Mouse (Mus musculus) midbrain, embryonic 16.5 days (tissue): ENCODE data around the gene Wipf2. TPM values are rescaled to one million over a fixed set of nuclear protein-coding genes. Genes with fewer than 3 reads are reported as not detected.

Experiments
- ATAC-seq: fragments of 200-750 bp; cut with Nextera tagmentation; 2 replicates; pipeline ENCODE4 v1.8.0; 2017; ENCODE audit warnings: moderate TSS enrichment
- H3K27ac ChIP-seq: fragments of 300-500 bp; sonication (generic); 2 replicates; pipeline ENCODE4 v1.5.1; 2014; ENCODE audit warnings: mild to moderate bottlenecking, low read length, mixed read lengths
- H3K27me3 ChIP-seq: fragments of 300-500 bp; sonication (generic); 2 replicates; pipeline ENCODE4 v1.6.1; 2014; ENCODE audit warnings: low read depth, low read length, mixed read lengths; ENCODE audit not compliant: control insufficient read depth, insufficient read depth
- H3K36me3 ChIP-seq: fragments of 300-500 bp; sonication (generic); 2 replicates; pipeline ENCODE4 v1.6.1; 2014; ENCODE audit warnings: mild to moderate bottlenecking, low read length, moderate library complexity, mixed read lengths; ENCODE audit not compliant: control insufficient read depth, insufficient read depth
- H3K4me1 ChIP-seq: fragments of 300-500 bp; sonication (generic); 2 replicates; pipeline ENCODE4 v1.6.1; 2014; ENCODE audit warnings: mild to moderate bottlenecking, low read length, mixed read lengths; ENCODE audit not compliant: control insufficient read depth, insufficient read depth
- H3K4me2 ChIP-seq: fragments of 300-500 bp; sonication (generic); 2 replicates; pipeline ENCODE4 v1.6.1; 2014; ENCODE audit warnings: mild to moderate bottlenecking, low read length, mixed read lengths
- H3K4me3 ChIP-seq: fragments of 300-500 bp; sonication (generic); 2 replicates; pipeline ENCODE4 v1.5.1; 2014; ENCODE audit warnings: low read depth, mild to moderate bottlenecking, low read length, moderate library complexity, mixed read lengths
- H3K9ac ChIP-seq: fragments of 300-500 bp; sonication (generic); 2 replicates; pipeline ENCODE4 v1.6.1; 2014; ENCODE audit warnings: low read depth, low read length, mixed read lengths
- H3K9me3 ChIP-seq: fragments of 300-500 bp; sonication (generic); replicated peaks from 2 replicates; pipeline ENCODE4 v1.6.1; 2014; ENCODE audit warnings: mild to moderate bottlenecking, low read length, mixed read lengths; ENCODE audit not compliant: control insufficient read depth, poor library complexity, severe bottlenecking
- WGBS: fragments of 180-500 bp; shearing (Covaris S2); extraction: QIAGEN DNeasy Blood & Tissue Kit; methylation state at CpG from one replicate; pipeline ENCODE4 v1.1.7; 2014; 5-methylcytosine and 5-hydroxymethylcytosine counted together
- polyA plus RNA-seq: library from polyadenylated mRNA; unstranded; fragments of >200 nt; fragmentation: Nextera tagmentation; extraction: Ambion mirVana; gene quantifications from 2 replicates; pipeline ENCODE4 v1.2.1, GENCODE M21; 2015

The Wipf2 gene
- polyA plus RNA-seq, 1 experiment from 2014 or later, result 4.7 TPM

GRCm38 (mm10) chr11:98870791-98871190 is 7.4 kb downstream of the Wipf2 start:
- Histone ChIP-seq H3K4me3 (no peak overlapping the region), H3K4me2 (no peak overlapping the region), H3K9me3 (no peaks in the 10 kb centered on the region), H3K27ac (no peak overlapping the region), H3K27me3 (no peaks in the 10 kb centered on the region), H3K4me1 (no peaks in the 10 kb centered on the region; the same call in 1 of the 2 replicates), H3K9ac (no peak overlapping the region), H3K36me3 (peaks cover 9% of the 10 kb centered on the region)
- 78% methylated on average over 5 of the region's 5 CpGs for WGBS
- ATAC-seq, result no peak

- H3K9ac ChIP-seq, result no peak overlapping the region
- no peaks in the 10 kb centered on the region; the same call in 1 of the 2 replicates for H3K4me1 ChIP-seq
- H3K27ac ChIP-seq, result no peak overlapping the region
- no peaks in the 10 kb centered on the region for H3K9me3 ChIP-seq
- no peak overlapping the region for H3K4me3 ChIP-seq
- ATAC-seq, result no peak
- no peaks in the 10 kb centered on the region for H3K27me3 ChIP-seq
- peaks cover 9% of the 10 kb centered on the region for H3K36me3 ChIP-seq
- 59% methylated on average over 4 of the region's 4 CpGs for WGBS
- H3K4me2 ChIP-seq, result no peak overlapping the region
These were observed 8.0 kb downstream of the Wipf2 start for GRCm38 (mm10) chr11:98871416-98871815.

- H3K4me2 ChIP-seq, result no peak overlapping the region
- no peak overlapping the region for H3K9ac ChIP-seq
- peaks cover 9% of the 10 kb centered on the region for H3K36me3 ChIP-seq
- H3K4me1 ChIP-seq, result no peaks in the 10 kb centered on the region; the same call in 1 of the 2 replicates
- no peaks in the 10 kb centered on the region for H3K27me3 ChIP-seq
- no peak overlapping the region for H3K4me3 ChIP-seq
- WGBS, result 40% methylated on average over 4 of the region's 4 CpGs
- no peak for ATAC-seq
- H3K27ac ChIP-seq, result no peak overlapping the region
- H3K9me3 ChIP-seq, result no peaks in the 10 kb centered on the region
These were observed 8.6 kb downstream of the Wipf2 start for GRCm38 (mm10) chr11:98872040-98872439.

- no peak overlapping the region for H3K4me2 ChIP-seq
- H3K27me3 ChIP-seq, result no peaks in the 10 kb centered on the region
- no peaks in the 10 kb centered on the region for H3K4me1 ChIP-seq
- H3K27ac ChIP-seq, result no peak overlapping the region
- ATAC-seq, result no peak
- WGBS, result 95% methylated on average over 9 of the region's 9 CpGs
- H3K9me3 ChIP-seq, result no peaks in the 10 kb centered on the region
- no peak overlapping the region for H3K4me3 ChIP-seq
- no peaks in the 10 kb centered on the region for H3K36me3 ChIP-seq
- H3K9ac ChIP-seq, result no peak overlapping the region
These were observed 10.5 kb downstream of the Wipf2 start for GRCm38 (mm10) chr11:98873900-98874299.

- no peak overlapping the region for H3K4me3 ChIP-seq
These were observed 13.6 kb downstream of the Wipf2 start for GRCm38 (mm10) chr11:98877001-98877400.

GRCm38 (mm10) chr11:98887703-98888102 is 24.3 kb downstream of the Wipf2 start:
- Histone ChIP-seq H3K27me3 (no peaks in the 10 kb centered on the region), H3K27ac (no peak overlapping the region), H3K4me1 (no peaks in the 10 kb centered on the region), H3K4me3 (no peak overlapping the region), H3K36me3 (peaks cover 20% of the 10 kb centered on the region), H3K9me3 (no peaks in the 10 kb centered on the region), H3K9ac (no peak overlapping the region), H3K4me2 (no peak overlapping the region)
- ATAC-seq, result no peak
- 97% methylated on average over 3 of the region's 3 CpGs for WGBS

More at GRCm38 (mm10) chr11:98877001-98877400, 13.6 kb downstream of the Wipf2 start:
- ATAC-seq, result no peak
- no peak overlapping the region for H3K27ac ChIP-seq
- no peaks in the 10 kb centered on the region for H3K36me3 ChIP-seq
- no peaks in the 10 kb centered on the region for H3K27me3 ChIP-seq
- H3K4me2 ChIP-seq, result no peak overlapping the region
- H3K9me3 ChIP-seq, result no peaks in the 10 kb centered on the region
- H3K9ac ChIP-seq, result no peak overlapping the region
- WGBS, result 70% methylated on average over 9 of the region's 9 CpGs
- H3K4me1 ChIP-seq, result no peaks in the 10 kb centered on the region

- H3K4me2 ChIP-seq, result no peak overlapping the region
- peaks cover 29% of the 10 kb centered on the region for H3K36me3 ChIP-seq
- no peaks in the 10 kb centered on the region for H3K9me3 ChIP-seq
- 95% methylated on average over 4 of the region's 4 CpGs for WGBS
- ATAC-seq, result no peak
- H3K4me3 ChIP-seq, result no peak overlapping the region
- H3K27ac ChIP-seq, result no peak overlapping the region
- H3K4me1 ChIP-seq, result no peaks in the 10 kb centered on the region
- H3K27me3 ChIP-seq, result no peaks in the 10 kb centered on the region
- no peak overlapping the region for H3K9ac ChIP-seq
These were observed 25.6 kb downstream of the Wipf2 start for GRCm38 (mm10) chr11:98889077-98889476.

- H3K4me1 ChIP-seq, result no peaks in the 10 kb centered on the region
- ATAC-seq, result no peak
- H3K27me3 ChIP-seq, result no peaks in the 10 kb centered on the region
- H3K27ac ChIP-seq, result no peak overlapping the region
- H3K4me2 ChIP-seq, result no peak overlapping the region
- H3K9me3 ChIP-seq, result no peaks in the 10 kb centered on the region
- peaks cover 33% of the 10 kb centered on the region for H3K36me3 ChIP-seq
- 93% methylated on average over 5 of the region's 5 CpGs for WGBS
- no peak overlapping the region for H3K9ac ChIP-seq
- no peak overlapping the region for H3K4me3 ChIP-seq
These were observed 26.5 kb downstream of the Wipf2 start for GRCm38 (mm10) chr11:98889977-98890376.

- H3K9me3 ChIP-seq, result no peaks in the 10 kb centered on the region
- ATAC-seq, result no peak
- H3K27me3 ChIP-seq, result no peaks in the 10 kb centered on the region
- H3K4me2 ChIP-seq, result no peak overlapping the region
- no peak overlapping the region for H3K4me3 ChIP-seq
- no peaks in the 10 kb centered on the region for H3K4me1 ChIP-seq
- no peak overlapping the region for H3K27ac ChIP-seq
- H3K36me3 ChIP-seq, result peaks cover 35% of the 10 kb centered on the region
- 46% methylated on average over 5 of the region's 5 CpGs for WGBS
- H3K9ac ChIP-seq, result no peak overlapping the region
These were observed 29.0 kb downstream of the Wipf2 start for GRCm38 (mm10) chr11:98892426-98892825.
